Mouse (Mus musculus) MEL (cell line): Measurements from ENCODE around the gene Kcnmb1.

Source experiments
- CTCF ChIP-seq, 3 experiments: IDR thresholded peaks in 2 of 3; conservative IDR thresholded peaks in 1 of 3; 2 replicates each; pipeline ENCODE4 v1.5.1; 2011 to 2012; ENCODE audit warnings: low read length in 3 of 3, low read depth in 2 of 3, mild to moderate bottlenecking in 2 of 3, improper control_type of control experiment in 1 of 3, inconsistent platforms in 1 of 3, mixed read lengths in 1 of 3, moderate library complexity in 1 of 3; ENCODE audit not compliant: control insufficient read depth in 1 of 3, insufficient read depth in 1 of 3, poor library complexity in 1 of 3, severe bottlenecking in 1 of 3
- POLR2A ChIP-seq, 2 experiments: IDR thresholded peaks; 2 replicates each; pipeline ENCODE4 v1.6.1; 2011 to 2012; ENCODE audit warnings: low read length in 2 of 2, mild to moderate bottlenecking in 2 of 2, control low read depth in 1 of 2, improper control_type of control experiment in 1 of 2, low read depth in 1 of 2, moderate library complexity in 1 of 2; ENCODE audit not compliant: control insufficient read depth in 1 of 2, insufficient read depth in 1 of 2, poor library complexity in 1 of 2
- UBTF ChIP-seq: IDR thresholded peaks from 2 replicates; pipeline ENCODE4 v1.6.1; 2012; ENCODE audit warnings: low read depth, mild to moderate bottlenecking, inconsistent platforms, low read length, improper control_type of control experiment, moderate library complexity, borderline replicate concordance; ENCODE audit not compliant: insufficient read depth

- TF ChIP-seq POLR2A (IDR thresholded peaks at IDR 0.05; ENCODE audit: control insufficient read depth in 1 of 2, insufficient read depth in 1 of 2, low read depth in 1 of 2, low read length in 2 of 2, poor library complexity in 1 of 2) = no peak
- TF ChIP-seq CTCF (IDR thresholded peaks at IDR 0.05 in 2 of 3, conservative IDR thresholded peaks at IDR 0.05 in 1 of 3; ENCODE audit: control insufficient read depth in 1 of 3, insufficient read depth in 1 of 3, low read depth in 2 of 3, low read length in 3 of 3, poor library complexity in 1 of 3, severe bottlenecking in 1 of 3) = no peak
- no peak for TF ChIP-seq UBTF
These were observed 39.8 kb downstream of the Kcnmb1 start for GRCm38 (mm10) chr11:34002593-34002965.
